Mouse (Mus musculus) cerebellum, adult 8-10 months (tissue): ENCODE measurements around the gene Rnf103.

Source experiments
- DNase-seq: peaks from one replicate; pipeline ENCODE4 v3.0.0; 2022

Rnf103 gene

DNA sequence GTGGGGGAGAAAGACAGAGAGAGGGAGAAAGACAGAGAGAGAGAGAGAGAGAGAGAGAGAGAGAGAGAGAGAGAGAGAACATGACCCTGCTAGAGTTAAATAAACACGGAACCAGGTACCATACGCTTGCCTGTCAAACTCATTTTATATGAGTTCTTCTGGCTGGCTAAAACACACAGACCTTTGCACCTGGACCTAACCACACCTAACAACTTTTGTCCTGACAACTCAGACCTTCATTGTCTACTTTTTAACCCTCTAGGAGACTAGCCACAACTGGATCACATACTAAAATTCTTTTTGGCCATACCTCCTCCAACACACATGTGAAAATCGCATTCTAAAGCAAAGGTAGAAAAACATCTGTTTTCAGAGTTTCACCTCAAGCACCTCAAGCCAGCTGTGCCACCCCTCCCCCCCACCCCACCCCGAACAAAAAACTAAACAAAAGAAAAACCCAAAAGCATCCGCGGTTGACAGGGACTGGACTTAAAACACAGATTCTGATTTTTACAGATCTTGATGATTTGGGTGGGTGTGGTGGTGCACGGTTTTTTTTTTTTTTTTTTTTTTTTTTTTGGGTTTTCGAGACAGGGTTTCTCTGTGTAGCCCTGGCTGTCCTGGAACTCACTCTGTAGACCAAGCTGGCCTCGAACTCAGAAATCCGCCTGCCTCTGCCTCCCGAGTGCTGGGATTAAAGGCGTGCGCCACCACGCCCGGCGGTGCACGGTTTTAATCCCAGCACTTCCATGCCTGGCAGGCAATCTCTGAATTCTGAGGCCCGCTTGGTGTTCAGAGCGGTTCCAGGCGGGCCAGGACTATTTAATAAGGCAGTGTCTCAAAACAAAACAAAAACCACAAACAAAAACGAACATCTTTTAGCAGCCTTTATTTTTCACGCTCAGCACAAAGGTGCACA is 679 bp upstream of the Rnf103 start:
- DNase-seq, result no peak

DNA sequence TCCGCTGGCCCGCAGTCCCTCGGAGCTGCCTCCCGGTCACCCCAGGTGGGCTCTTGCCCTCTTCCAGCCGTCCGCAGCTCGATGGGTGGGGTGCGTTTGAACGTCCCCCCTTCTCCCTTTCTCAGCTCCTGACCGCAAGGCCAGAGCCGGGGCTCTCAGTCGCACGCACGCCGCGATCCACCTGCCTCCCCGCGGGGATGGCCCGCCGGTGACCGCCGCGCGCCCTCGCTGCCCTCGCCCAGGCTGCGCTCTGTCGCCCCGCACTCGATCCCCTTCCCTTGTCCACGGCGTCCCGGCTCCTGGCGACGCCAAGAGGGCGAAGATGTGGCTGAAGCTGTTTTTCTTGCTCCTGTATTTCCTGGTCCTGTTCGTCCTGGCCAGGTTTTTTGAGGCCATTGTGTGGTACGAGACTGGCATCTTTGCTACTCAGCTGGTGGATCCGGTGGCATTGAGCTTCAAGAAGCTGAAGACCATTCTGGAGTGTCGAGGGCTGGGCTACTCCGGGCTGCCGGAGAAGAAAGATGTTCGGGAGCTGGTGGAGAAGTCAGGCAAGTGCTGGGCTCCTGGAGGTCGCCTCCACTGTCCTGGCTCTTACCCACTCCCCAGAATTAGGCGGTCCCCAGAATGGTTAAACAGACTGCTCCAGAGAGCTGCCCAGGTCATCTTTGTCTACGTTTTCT is 787 bp downstream of the Rnf103 start:
- peak; percentile 72 for DNase-seq

DNA sequence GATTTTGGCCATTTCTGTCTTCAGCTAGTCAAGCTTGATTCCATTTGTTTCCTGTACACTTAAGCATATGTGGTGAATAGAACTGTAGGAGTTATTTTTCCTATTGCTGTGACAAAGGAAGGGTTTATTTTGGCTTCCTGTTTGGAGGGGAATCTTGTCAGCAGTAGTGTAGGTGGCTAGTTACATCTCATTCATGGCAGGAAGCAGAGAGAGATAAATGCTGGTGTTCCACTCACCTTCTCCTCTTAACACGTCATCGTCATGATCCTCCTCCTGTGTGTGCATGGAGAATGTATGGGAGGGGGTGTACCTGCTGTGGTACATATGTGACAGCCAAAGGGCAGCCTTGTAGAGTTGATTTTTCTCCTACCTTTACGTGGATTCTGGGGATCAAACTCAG is 6.9 kb downstream of the Rnf103 start:
- DNase-seq, result no peak

DNA sequence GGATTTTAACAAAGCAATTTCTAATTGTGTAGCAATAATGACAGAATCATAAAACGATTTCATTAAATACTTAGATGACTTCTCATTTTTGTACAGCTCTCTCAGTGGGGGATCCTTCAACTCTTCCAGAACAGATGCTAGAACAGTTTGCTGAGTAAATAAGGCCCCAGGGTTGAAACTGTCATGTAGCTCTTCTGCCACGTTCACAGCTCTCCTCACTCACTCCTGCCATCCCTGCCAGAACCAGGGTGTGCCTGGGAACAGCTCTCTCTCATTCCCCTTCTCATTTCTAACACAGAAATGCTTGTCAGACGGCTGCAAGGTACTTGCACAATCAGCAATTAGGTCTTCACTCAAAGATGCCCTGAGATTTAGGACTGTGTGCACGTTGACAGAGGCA is 9.3 kb downstream of the Rnf103 start:
- no peak for DNase-seq

DNA sequence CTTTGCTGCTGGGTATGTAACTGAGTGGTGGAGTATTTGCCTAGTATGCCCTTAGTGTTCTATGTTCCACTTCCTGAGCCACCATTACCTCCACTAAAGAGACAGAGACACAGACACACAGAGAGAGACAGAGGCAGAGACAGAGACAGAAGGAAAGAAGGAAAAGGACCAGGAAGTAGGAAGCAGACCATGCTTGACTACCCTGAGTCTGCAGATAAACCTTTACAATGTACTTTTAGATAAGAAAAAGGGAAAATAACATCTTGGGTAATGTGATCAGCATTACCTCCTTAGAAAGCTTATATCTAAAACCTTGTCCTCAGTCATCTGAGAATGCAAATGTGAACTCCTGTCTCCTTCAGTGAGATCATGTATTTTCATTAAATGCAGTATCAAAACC is 10.0 kb downstream of the Rnf103 start:
- no peak for DNase-seq

DNA sequence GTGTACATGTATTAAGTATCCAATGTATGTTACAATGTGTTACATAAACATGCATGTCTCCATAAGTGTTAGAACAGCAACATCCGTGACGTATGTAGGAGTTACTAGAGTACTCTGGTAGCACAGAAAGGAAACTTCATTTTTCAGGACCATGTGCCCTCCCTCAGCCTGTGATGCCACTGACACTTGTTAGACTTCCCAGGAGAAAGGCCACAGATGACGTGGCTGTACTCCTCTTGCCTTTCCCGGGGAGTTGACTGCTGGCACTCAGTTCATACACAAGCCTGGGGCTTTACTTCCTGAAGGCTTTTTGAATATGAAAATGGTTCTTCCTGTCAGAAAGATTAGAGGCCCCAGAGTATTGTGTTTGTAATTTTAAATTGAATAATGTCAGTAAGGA is 10.4 kb downstream of the Rnf103 start:
- no peak for DNase-seq

DNA sequence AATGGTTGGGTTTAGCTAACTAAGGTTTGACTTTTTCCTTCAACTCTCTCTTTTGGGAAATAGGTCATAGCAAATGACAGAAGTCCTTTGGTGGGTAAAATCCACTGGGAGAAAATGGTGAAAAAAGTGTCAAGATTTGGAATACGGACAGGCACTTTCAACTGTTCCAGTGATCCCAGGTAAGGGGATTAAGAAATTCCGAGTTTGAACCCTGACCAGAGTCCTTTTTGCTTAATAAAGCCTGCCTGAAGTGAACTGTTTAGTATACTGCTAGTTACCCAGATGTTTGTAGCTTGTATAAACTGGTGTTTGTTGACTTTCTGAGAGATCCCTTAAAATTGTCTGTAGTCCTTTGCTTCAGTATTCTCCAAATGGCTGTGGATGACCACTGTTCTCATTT is 12.0 kb downstream of the Rnf103 start:
- no peak for DNase-seq

DNA sequence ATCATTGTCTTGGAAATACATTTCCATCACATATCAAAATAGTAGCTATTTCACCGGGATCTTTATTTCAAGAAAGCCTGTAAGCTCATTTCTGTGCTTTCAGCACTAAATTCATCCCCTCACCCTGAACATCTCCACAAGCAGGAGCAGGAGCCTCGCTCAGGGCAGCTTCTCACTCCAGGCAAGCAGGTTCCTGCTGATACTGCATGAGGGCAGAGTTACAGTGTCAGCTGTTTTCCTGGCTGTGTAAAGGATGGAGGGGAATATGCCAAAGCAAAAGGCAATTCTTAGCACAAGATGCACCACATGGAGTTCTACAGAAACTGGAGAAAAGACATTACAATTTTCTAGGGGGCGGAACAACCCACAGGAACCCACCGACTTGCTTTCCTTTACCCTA is 25.8 kb downstream of the Rnf103 start:
- peak; percentile 50 for DNase-seq

DNA sequence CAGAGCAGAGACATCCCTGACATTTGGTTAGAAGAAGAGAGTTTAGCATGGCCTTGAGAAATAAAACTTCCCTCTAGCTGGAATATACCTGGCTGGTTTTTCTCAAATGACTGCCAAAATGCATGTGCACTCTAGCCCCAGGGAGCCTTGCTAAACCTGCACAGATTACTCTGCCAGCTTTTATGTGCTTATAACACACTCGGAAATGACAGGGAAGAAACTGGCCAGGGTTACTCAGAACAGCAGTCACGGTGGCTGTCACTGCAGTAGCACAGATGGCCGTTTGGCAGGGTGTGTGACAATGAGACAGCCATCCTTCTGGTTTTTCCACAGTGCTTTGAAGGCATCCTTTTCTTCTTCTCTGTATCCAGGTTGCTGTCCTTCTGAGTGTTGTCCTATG is 31.9 kb downstream of the Rnf103 start:
- peak; percentile 91 for DNase-seq

DNA sequence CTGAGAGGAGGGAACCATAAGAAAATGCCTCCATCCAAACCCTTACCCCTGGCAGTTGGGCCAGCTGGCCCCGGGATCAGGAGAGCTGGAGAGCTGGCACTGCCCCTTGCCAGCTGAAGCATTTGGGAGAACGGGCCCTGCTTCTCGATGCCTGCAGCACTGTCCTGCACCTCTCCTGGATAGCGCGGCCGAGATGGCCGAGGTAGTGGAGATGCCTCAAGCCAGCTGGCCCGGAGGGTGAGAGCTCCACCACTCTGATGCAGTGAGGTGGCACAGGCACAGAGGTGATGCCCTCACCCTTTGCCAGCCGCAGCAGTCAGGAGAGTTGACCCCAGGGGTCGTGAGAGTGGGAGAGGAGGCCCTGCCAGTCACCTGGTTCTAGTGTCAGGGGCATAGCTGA is 33.4 kb downstream of the Rnf103 start:
- peak; percentile 64 for DNase-seq

DNA sequence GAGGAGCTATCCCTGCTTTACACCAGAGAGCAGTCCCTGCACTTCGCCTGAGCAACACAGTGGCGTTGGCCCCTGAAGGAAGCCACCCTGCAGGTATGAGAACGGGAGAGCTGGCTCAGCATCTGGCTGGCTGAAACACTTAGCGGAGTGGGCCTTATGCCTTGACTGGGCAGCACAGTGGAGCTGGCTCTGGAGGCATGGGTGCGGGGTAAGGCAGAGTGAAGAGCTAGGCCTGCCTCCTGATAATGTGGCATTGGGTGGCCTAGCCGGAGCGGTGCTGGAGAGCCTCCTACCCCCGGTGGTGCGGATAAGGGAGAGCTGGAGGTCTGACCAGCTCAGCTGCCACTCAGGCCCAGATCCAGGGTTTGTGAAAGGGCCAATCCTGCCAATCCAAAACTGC is 34.1 kb downstream of the Rnf103 start:
- DNase-seq, result no peak

DNA sequence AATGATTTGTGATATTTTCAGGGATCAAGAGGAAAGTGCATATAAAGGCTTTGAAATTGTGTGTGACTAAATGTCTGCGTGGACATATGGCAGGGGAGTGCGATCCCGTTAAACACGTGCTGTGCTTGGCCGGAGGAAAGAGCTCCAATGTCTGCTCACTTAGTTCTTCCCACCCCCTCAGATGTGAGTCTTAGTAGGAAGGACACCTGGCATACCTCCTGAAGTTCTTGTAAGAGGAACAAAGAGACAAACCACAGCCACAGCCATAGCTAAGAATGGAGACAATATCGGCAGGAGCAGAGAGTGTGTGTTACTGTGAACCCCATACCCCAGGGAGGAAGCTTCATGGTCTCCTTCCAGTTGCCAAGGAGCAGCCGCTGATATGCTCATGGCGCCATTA is 36.5 kb downstream of the Rnf103 start:
- DNase-seq, result peak; percentile 56

DNA sequence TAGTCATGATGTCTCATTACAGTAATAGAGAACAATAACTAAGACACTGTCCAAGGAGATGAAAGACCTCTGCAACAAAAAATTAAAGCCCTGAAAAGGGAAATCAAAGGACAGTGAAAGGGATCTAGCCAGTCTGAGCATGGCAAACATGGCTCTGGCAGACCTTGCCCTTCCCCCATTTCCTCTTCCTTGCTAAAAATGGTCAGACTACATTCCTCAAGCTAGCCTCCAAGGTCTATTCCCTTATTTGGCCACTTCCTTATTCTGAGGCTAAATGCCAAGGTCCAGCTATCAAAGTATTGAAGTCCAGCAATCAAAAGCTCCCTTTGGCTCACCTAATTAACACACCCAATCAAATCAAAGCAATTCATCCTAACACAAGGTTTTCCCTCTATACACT is 43.6 kb downstream of the Rnf103 start:
- DNase-seq, result no peak

DNA sequence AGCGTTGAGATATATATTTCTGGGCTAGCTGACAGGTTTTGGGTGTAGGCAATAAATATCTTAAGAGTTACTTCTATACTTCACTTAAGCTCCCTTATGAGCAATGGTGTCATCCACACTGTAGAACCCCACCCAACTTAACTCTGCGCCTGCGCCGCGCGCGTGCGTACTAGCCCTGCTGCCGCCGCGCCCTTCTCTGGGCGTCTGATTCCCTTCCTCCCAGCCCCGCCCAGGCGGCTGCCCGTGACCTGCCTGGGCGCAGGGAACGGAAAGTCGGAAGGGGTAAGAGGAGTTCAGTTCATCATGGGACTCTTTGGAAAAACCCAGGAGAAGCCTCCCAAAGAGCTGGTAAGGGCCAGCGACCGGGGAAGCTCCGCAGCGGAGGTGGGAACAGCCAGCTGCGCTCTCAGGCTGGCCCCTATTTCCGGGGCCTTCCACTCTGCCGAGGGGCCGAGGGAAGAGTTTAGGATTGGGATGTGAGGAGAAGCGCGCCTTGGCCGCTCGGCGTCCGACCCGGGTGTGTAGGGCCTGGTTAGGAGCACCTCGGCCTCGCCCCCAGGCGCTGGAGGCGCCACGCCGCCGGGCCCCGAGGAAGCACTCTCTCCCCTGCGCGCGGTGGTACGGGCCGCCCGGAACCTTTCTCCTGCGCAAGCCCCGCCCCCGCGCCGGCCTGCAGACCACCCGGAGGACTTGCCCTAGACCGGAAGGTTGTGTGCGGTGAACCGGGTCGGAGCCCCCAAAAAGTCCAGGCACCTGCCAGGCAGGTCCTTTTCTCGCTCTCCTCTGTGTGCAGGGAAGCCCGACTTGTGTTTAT is 50.2 kb downstream of the Rnf103 start, which contains the start of gene Chmp3:
Gene Chmp3 (plus strand): TSS at position 112 of the 814 bp plus-strand sequence.
- DNase-seq, result peak; percentile 96

DNA sequence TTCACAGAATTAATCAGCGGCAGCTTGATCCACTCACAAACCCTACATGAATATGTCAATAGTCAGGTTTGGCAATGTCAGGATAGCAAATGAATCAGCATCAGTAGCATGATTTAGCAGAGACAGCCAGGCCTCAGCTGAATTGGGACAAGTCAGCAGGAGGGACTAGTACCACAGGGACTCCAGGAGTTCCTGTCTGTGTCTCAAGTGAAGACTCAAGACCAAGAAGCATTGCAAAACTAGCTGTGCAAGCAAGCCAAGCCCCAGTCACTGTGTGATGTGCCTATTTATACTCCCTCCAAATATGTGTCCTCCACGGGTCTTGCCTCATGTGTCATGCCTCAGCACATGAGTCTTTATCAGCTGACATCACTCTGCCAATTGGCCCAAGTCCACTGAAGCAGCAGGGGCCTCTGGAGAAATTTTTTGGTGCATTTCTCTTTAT is 61.8 kb downstream of the Rnf103 start:
- DNase-seq, result no peak

DNA sequence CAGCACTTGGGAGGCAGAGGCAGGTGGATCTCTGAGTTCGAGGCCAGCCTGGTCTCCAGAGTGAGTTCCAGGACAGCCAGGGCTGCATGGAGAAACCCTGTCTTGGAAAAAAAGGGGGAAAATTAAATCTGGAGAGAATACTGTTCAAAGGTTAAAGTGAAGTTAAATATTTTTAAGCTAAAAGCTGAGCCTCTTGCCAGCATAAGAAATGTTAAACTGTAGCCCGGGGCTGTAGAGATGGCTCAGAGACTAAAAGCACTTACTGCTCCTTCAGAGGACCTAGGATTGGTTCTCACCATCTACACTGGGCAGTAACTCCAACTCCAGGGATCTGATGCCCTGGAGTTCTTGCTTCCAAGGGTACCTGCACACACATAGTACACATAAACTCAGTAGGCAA is 63.1 kb downstream of the Rnf103 start:
- DNase-seq, result no peak
